Mouse (Mus musculus) liver, adult 2 months (tissue): ENCODE measurements around the gene Gjd2. TPM values are rescaled to one million over a fixed set of nuclear protein-coding genes. Genes with fewer than 3 reads are reported as not detected.

Experiments
- DNase-seq: peaks from one replicate; pipeline ENCODE4 v3.0.0-alpha.2; 2011; ENCODE audit warnings: low read depth, low spot score; ENCODE audit errors: extremely low read depth
- H3K27ac ChIP-seq: fragments of 200-500 bp; replicated peaks from 2 replicates; pipeline ENCODE4 v1.5.1; 2012; ENCODE audit warnings: low read depth, mild to moderate bottlenecking, control low read depth, inconsistent platforms, low read length; ENCODE audit not compliant: insufficient read depth
- H3K27me3 ChIP-seq: fragments of 200-500 bp; 2 replicates; pipeline ENCODE4 v1.6.1; 2012; ENCODE audit warnings: mild to moderate bottlenecking, moderate library complexity, low read length, inconsistent platforms; ENCODE audit not compliant: control insufficient read depth, insufficient read depth
- H3K36me3 ChIP-seq: fragments of 200-500 bp; 2 replicates; pipeline ENCODE4 v1.6.1; 2012; ENCODE audit warnings: low read length, inconsistent platforms; ENCODE audit not compliant: control insufficient read depth, insufficient read depth
- H3K4me1 ChIP-seq: fragments of 200-500 bp; 2 replicates; pipeline ENCODE4 v1.6.1; 2011; ENCODE audit warnings: low read length; ENCODE audit not compliant: control insufficient read depth, insufficient read depth
- H3K4me3 ChIP-seq: fragments of 200-500 bp; 2 replicates; pipeline ENCODE4 v1.5.1; 2011; ENCODE audit warnings: low read depth, mild to moderate bottlenecking, control low read depth, low read length, moderate library complexity; ENCODE audit not compliant: insufficient read depth
- H3K79me2 ChIP-seq: fragments of 200-500 bp; 2 replicates; pipeline ENCODE4 v1.6.1; 2012; ENCODE audit warnings: inconsistent platforms, mild to moderate bottlenecking, low read length, moderate library complexity; ENCODE audit not compliant: control insufficient read depth, insufficient read depth
- H3K9ac ChIP-seq: fragments of 200-500 bp; 2 replicates; pipeline ENCODE4 v1.6.1; 2012; ENCODE audit warnings: low read depth, mild to moderate bottlenecking, control low read depth, inconsistent platforms, low read length
- CTCF ChIP-seq: fragments of 200-500 bp; IDR thresholded peaks from 2 replicates; pipeline ENCODE4 v1.5.1; 2011; ENCODE audit warnings: low read depth, low read length, control low read depth
- POLR2A ChIP-seq: fragments of 200-500 bp; IDR thresholded peaks from 2 replicates; pipeline ENCODE4 v1.6.1; 2011; ENCODE audit warnings: low read length, control low read depth; ENCODE audit not compliant: insufficient read depth; ENCODE audit errors: extremely low read depth
- WGBS: fragments of 180-500 bp; shearing (Covaris S2); methylation state at CpG from one replicate; pipeline ENCODE4 v1.1.7; 2018; 5-methylcytosine and 5-hydroxymethylcytosine counted together
- polyA plus RNA-seq: library from polyadenylated mRNA; depleted of rRNA; stranded (reverse); fragments of >200 nt; gene quantifications from 2 replicates; pipeline ENCODE4 v1.2.3, GENCODE M21; 2012
- total RNA-seq: library from RNA; depleted of rRNA; stranded (reverse); fragments of >200 nt; gene quantifications from 2 replicates; pipeline ENCODE4 v1.2.3, GENCODE M21; 2014

The Gjd2 gene
- total and polyA plus RNA-seq, 2 experiments: not detected

DNA sequence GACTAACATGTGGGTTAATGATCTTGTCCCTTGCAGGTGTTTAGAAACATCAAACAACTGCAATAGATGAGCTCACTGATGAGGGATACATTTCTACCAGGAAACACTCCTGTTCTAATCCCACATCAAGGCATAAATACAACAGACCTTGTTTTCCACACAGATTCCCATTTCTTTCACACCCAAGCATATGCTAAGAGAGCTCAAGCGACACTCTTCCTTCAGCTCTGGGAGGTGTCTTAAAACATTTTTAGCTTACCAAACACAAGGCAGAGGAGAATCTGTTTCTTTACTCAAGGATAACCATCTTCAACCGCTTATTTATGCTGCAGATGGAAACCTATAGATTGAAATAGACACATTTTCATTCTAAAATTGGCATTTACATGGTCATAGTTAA lies 5.1 kb downstream of the Gjd2 start:
- H3K27ac ChIP-seq: no peak overlapping the region
- no peaks in the 10 kb centered on the region for H3K4me1 ChIP-seq
- WGBS: 80% methylated on average over 2 of the region's 2 CpGs
- H3K79me2 ChIP-seq: no peaks in the 10 kb centered on the region
- H3K27me3 ChIP-seq: peaks cover 8% of the 10 kb centered on the region
- no peak for DNase-seq
- H3K9ac ChIP-seq: no peak overlapping the region
- H3K4me3 ChIP-seq: no peak overlapping the region
- TF ChIP-seq CTCF (no peak), POLR2A (no peak)
- H3K36me3 ChIP-seq: no peaks in the 10 kb centered on the region

DNA sequence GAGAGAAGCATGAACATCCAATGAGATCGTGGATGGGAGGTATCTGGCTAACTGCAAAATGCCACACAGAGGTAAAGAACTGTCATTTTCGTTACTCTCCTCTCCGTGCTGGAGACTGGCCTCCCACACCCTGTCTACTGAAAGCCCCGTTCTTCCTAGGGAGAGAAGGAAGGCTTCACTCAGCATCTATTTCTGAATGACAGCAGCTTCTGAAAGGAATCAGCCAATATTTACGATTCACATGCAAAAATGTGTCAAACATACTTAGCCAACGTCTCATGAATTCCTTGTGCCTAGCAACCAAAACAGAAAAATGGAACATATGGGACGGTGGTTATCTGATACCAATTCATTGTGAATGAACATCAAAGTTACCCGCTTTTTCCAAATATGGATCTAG lies 15.9 kb downstream of the Gjd2 start:
- 0 out of 2 replicates have a peak, but pooled peaks cover 2% of the 10 kb centered on the region for H3K4me1 ChIP-seq
- WGBS: 66% methylated on average over 8 of the region's 8 CpGs

GRCm38 (mm10) chr2:113996930-113997329 lies 16.5 kb downstream of the Gjd2 start:
- DNase-seq: peak; percentile 14
- Histone ChIP-seq H3K4me3 (no peak overlapping the region), H3K79me2 (no peaks in the 10 kb centered on the region), H3K27me3 (no peaks in the 10 kb centered on the region), H3K27ac (no peak overlapping the region), H3K9ac (no peak overlapping the region), H3K36me3 (no peaks in the 10 kb centered on the region), H3K4me1 (0 out of 2 replicates have a peak, but pooled peaks cover 2% of the 10 kb centered on the region)
- TF ChIP-seq POLR2A: no peak
- TF ChIP-seq CTCF: no peak

More for the DNA sequence above, 15.9 kb downstream of the Gjd2 start:
- Histone ChIP-seq H3K4me3 (no peak overlapping the region), H3K9ac (no peak overlapping the region), H3K79me2 (no peaks in the 10 kb centered on the region), H3K27me3 (no peaks in the 10 kb centered on the region), H3K36me3 (no peaks in the 10 kb centered on the region), H3K27ac (no peak overlapping the region)
- TF ChIP-seq POLR2A (no peak), CTCF (no peak)
- DNase-seq: no peak

- DNase-seq: no peak
- no peaks in the 10 kb centered on the region for H3K36me3 ChIP-seq
- 89% methylated on average over 2 of the region's 2 CpGs for WGBS
- no peaks in the 10 kb centered on the region for H3K4me1 ChIP-seq
- no peak overlapping the region for H3K9ac ChIP-seq
- H3K4me3 ChIP-seq: no peak overlapping the region
- H3K27ac ChIP-seq: no peak overlapping the region
- no peaks in the 10 kb centered on the region for H3K79me2 ChIP-seq
- no peaks in the 10 kb centered on the region for H3K27me3 ChIP-seq
- no peak for TF ChIP-seq CTCF
- no peak for TF ChIP-seq POLR2A
These were observed 28.5 kb downstream of the Gjd2 start for GRCm38 (mm10) chr2:113984890-113985289.

GRCm38 (mm10) chr2:113980664-113981063 lies 32.8 kb downstream of the Gjd2 start:
- H3K4me1 ChIP-seq: no peaks in the 10 kb centered on the region
- H3K79me2 ChIP-seq: no peaks in the 10 kb centered on the region
- no peak overlapping the region for H3K27ac ChIP-seq
- TF ChIP-seq POLR2A: no peak
- no peak for TF ChIP-seq CTCF
- H3K9ac ChIP-seq: no peak overlapping the region
- DNase-seq: no peak
- 69% methylated on average over 8 of the region's 8 CpGs for WGBS
- H3K27me3 ChIP-seq: no peaks in the 10 kb centered on the region
- no peak overlapping the region for H3K4me3 ChIP-seq
- H3K36me3 ChIP-seq: no peaks in the 10 kb centered on the region

DNA sequence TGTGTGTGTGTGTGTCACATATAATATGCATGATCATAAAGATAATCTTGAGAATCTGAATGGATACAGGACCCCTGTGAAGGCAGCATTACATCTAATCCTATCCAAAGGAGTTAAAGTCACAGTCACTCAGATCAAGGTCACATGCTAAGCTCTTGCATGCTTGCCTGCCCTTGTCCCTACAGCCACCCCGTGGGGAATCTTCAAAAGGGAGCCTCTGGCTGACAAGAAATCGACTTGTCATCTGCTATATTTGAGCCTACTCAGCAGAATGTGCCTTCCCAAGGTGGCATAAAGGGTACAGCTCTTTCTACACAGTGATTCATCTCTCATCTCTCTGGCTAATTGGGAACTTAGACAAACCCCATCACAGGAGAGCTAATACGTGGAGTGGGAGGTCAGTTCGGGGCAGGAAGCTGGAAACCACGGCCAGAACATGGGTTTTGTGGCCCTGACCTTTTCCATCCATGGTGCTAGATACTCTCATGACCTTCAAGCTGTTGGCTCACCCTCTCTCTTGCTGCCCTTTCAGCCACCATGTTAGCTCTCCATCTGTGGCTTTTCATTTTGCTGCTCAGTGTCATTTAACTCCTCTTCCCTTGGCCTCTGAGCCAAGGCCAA lies 35.2 kb downstream of the Gjd2 start:
- Histone ChIP-seq H3K4me3 (no peak overlapping the region), H3K9ac (no peak overlapping the region), H3K27me3 (no peaks in the 10 kb centered on the region), H3K36me3 (no peaks in the 10 kb centered on the region), H3K79me2 (no peaks in the 10 kb centered on the region), H3K4me1 (no peaks in the 10 kb centered on the region), H3K27ac (no peak overlapping the region)
- WGBS: 55% methylated on average over 5 of the region's 5 CpGs
- DNase-seq: no peak
- TF ChIP-seq POLR2A (no peak), CTCF (no peak)
